Mouse (Mus musculus) right cerebral cortex, adult 2 months (tissue): Measurements from ENCODE around the gene Edaradd.

Experiments used
- DNase-seq, 2 experiments: peaks; one replicate each; pipeline ENCODE4 v3.0.0; 2021 to 2022; ENCODE audit warnings: low spot score in 2 of 2

The Edaradd gene

GRCm38 (mm10) chr13:12519955-12520584 lies at the start of gene Edaradd:
Gene Edaradd, minus strand, starts transcription at chr13:12520438.
- DNase-seq = peak; percentile 9 to 40

- no peak for DNase-seq
These were observed 49.5 kb upstream of the Edaradd start for GRCm38 (mm10) chr13:12569741-12570140.

- DNase-seq = no peak
These were observed 48.6 kb upstream of the Edaradd start for GRCm38 (mm10) chr13:12568597-12569469.

- no peak for DNase-seq
These were observed 47.7 kb upstream of the Edaradd start for GRCm38 (mm10) chr13:12567936-12568335.

GRCm38 (mm10) chr13:12565621-12566390 lies 45.6 kb upstream of the Edaradd start, which contains the start of gene Ero1lb:
Gene Ero1lb, plus strand, starts transcription at chr13:12565874.
- DNase-seq = peak; percentile 99 to 100

- DNase-seq = no peak
These were observed 42.0 kb upstream of the Edaradd start for GRCm38 (mm10) chr13:12562256-12562655.

- DNase-seq = no peak
These were observed 41.5 kb upstream of the Edaradd start for GRCm38 (mm10) chr13:12561729-12562128.

- no peak for DNase-seq
These were observed 39.4 kb upstream of the Edaradd start for GRCm38 (mm10) chr13:12559462-12560120.

GRCm38 (mm10) chr13:12559044-12559443 lies 38.8 kb upstream of the Edaradd start:
- no peak for DNase-seq

- no peak for DNase-seq
These were observed 34.0 kb upstream of the Edaradd start for GRCm38 (mm10) chr13:12554211-12554610.

GRCm38 (mm10) chr13:12543880-12544568 lies 23.8 kb upstream of the Edaradd start:
- DNase-seq = no peak

GRCm38 (mm10) chr13:12543246-12543645 lies 23.0 kb upstream of the Edaradd start:
- DNase-seq = no peak

GRCm38 (mm10) chr13:12542006-12542981 lies 22.1 kb upstream of the Edaradd start:
- peak; percentile 19 to 23 for DNase-seq

- no peak for DNase-seq
These were observed 19.9 kb upstream of the Edaradd start for GRCm38 (mm10) chr13:12540119-12540518.

- DNase-seq = peak; percentile 10 to 21
These were observed 19.5 kb upstream of the Edaradd start for GRCm38 (mm10) chr13:12539716-12540115.

- DNase-seq = peak; percentile 22 to 27
These were observed 17.7 kb upstream of the Edaradd start for GRCm38 (mm10) chr13:12537971-12538370.

GRCm38 (mm10) chr13:12534628-12535027 lies 14.4 kb upstream of the Edaradd start:
- DNase-seq = no peak

- no peak for DNase-seq
These were observed 5.4 kb upstream of the Edaradd start for GRCm38 (mm10) chr13:12525678-12526077.

GRCm38 (mm10) chr13:12522346-12522745 lies 2.1 kb upstream of the Edaradd start:
- DNase-seq = no peak

GRCm38 (mm10) chr13:12519371-12519770 lies 867 bp downstream of the Edaradd start:
- no peak for DNase-seq
